Mouse (Mus musculus) liver, embryonic 11.5 days (tissue): ENCODE measurements around the gene Ctnnbl1. TPM values are rescaled to one million over a fixed set of nuclear protein-coding genes. Genes with fewer than 3 reads are reported as not detected.
A peak's percentile ranks its signal among the peaks of the same experiment; 100 is the strongest.

Experiments
- ATAC-seq: fragments of 200-750 bp; cut with Nextera tagmentation; replicated peaks from 2 replicates; pipeline ENCODE4 v1.8.0; 2017; ENCODE audit warnings: moderate number of reproducible peaks, mild to moderate bottlenecking, moderate TSS enrichment, moderate library complexity; ENCODE audit not compliant: low FRiP score
- DNase-seq: peaks from one replicate; pipeline ENCODE4 v3.0.0-alpha.2; 2017; ENCODE audit warnings: low spot score
- H3K27ac ChIP-seq: fragments of 300-500 bp; sonication (generic); 2 replicates; pipeline ENCODE4 v1.5.1; 2014; ENCODE audit warnings: mild to moderate bottlenecking, low read depth, low read length, control low read depth
- H3K27me3 ChIP-seq: fragments of 300-500 bp; sonication (generic); replicated peaks from 2 replicates; pipeline ENCODE4 v1.6.1; 2014; ENCODE audit warnings: low read length, mixed read lengths; ENCODE audit not compliant: control insufficient read depth, insufficient read depth
- H3K36me3 ChIP-seq: fragments of 300-500 bp; sonication (generic); 2 replicates; pipeline ENCODE4 v1.6.1; 2014; ENCODE audit warnings: mild to moderate bottlenecking, low read length, moderate library complexity, mixed read lengths; ENCODE audit not compliant: control insufficient read depth, insufficient read depth
- H3K4me1 ChIP-seq: fragments of 300-500 bp; sonication (generic); replicated peaks from 2 replicates; pipeline ENCODE4 v1.6.1; 2014; ENCODE audit warnings: low read length, mixed read lengths; ENCODE audit not compliant: control insufficient read depth, insufficient read depth
- H3K4me2 ChIP-seq: fragments of 300-500 bp; sonication (generic); 2 replicates; pipeline ENCODE4 v1.6.1; 2014; ENCODE audit warnings: mild to moderate bottlenecking, control low read depth, moderate library complexity
- H3K4me3 ChIP-seq: fragments of 300-500 bp; sonication (generic); 2 replicates; pipeline ENCODE4 v1.5.1; 2014; ENCODE audit warnings: low read depth, low read length, control low read depth
- H3K9ac ChIP-seq: fragments of 300-500 bp; sonication (generic); 2 replicates; pipeline ENCODE4 v1.6.1; 2014; ENCODE audit warnings: low read depth, low read length, control low read depth
- H3K9me3 ChIP-seq: fragments of 300-500 bp; sonication (generic); 2 replicates; pipeline ENCODE4 v1.6.1; 2016; ENCODE audit warnings: low read length, inconsistent platforms, mixed read lengths; ENCODE audit not compliant: control insufficient read depth
- WGBS: fragments of 180-500 bp; shearing (Covaris S2); extraction: QIAGEN DNeasy Blood & Tissue Kit; methylation state at CpG from one replicate; pipeline ENCODE4 v1.1.7; 2014; 5-methylcytosine and 5-hydroxymethylcytosine counted together
- polyA plus RNA-seq: library from polyadenylated mRNA; unstranded; fragments of >200 nt; fragmentation: Nextera tagmentation; extraction: Ambion mirVana; gene quantifications from 2 replicates; pipeline ENCODE4 v1.2.1, GENCODE M21; 2014

Gene Ctnnbl1
- polyA plus RNA-seq, 1 experiment from 2014 or later: 56.3 TPM

DNA sequence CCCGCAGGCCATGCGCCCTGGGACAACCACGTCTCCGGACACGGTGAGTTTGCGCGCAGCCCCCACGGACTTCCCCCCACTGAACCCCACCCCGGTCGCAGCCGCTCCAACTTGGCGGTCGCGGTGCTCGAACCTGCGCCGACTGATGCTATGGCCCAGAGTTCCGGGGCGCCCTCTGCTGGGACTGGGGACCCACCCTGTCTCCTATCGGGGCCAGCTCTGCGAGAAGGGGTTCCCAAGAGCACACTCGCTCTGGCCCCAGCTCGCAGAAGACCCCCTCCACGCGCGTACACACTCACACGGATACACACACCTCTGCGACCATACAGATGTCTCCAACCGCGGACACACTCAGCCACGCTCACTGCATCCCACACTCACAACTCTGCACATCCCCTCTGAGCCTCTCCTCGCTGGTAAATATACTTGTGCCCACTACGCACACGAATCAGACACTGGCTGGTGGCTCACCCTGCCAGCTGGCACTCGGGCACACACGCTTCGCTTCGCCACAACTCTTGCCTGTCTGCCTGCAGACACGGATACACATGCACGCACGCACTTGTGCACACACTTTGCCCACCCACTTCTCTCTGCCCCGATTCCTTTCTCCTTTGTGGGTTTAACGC, 177.8 kb downstream of the Ctnnbl1 start:
- Histone ChIP-seq H3K27ac (no peak overlapping the region), H3K27me3 (peaks cover 47% of the 10 kb centered on the region), H3K4me2 (peak overlapping the region; percentile 46), H3K36me3 (no peaks in the 10 kb centered on the region), H3K9me3 (no peaks in the 10 kb centered on the region), H3K4me3 (peak overlapping the region; percentile 35), H3K4me1 (0 out of 2 replicates have a peak, but pooled peaks cover 2% of the 10 kb centered on the region), H3K9ac (no peak overlapping the region)
- 39% methylated on average over 43 of the region's 43 CpGs for WGBS
- DNase-seq (no peak), ATAC-seq (no peak)

DNA sequence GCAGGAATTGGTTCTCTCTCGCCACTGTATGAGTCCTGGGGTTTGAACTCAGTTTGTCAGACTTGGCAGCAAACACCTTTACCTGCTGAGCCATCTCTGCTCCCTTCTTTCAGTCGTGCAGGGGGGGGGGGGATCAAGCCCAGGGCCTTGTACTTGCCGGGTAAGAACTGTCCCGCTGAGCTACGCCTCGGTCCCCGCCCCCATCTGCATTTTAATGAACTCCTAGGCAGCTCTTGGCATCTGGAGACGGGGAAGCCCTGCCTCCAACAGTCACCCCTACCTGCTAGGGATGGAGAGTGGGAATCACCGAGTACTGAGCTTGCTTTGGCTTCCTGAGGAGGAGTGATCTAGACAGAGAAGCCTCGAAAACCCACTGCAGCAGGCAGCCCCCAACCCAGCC, 181.3 kb downstream of the Ctnnbl1 start:
- no peaks in the 10 kb centered on the region for H3K36me3 ChIP-seq
- H3K9me3 ChIP-seq: no peaks in the 10 kb centered on the region
- 0 out of 2 replicates have a peak, but pooled peaks cover 2% of the 10 kb centered on the region for H3K4me1 ChIP-seq
- H3K4me2 ChIP-seq: no peak overlapping the region
- no peak overlapping the region for H3K4me3 ChIP-seq
- ATAC-seq: no peak
- H3K9ac ChIP-seq: no peak overlapping the region
- DNase-seq: no peak
- 12% methylated on average over 10 of the region's 10 CpGs for WGBS
- H3K27me3 ChIP-seq: peaks cover 53% of the 10 kb centered on the region
- H3K27ac ChIP-seq: no peak overlapping the region

DNA sequence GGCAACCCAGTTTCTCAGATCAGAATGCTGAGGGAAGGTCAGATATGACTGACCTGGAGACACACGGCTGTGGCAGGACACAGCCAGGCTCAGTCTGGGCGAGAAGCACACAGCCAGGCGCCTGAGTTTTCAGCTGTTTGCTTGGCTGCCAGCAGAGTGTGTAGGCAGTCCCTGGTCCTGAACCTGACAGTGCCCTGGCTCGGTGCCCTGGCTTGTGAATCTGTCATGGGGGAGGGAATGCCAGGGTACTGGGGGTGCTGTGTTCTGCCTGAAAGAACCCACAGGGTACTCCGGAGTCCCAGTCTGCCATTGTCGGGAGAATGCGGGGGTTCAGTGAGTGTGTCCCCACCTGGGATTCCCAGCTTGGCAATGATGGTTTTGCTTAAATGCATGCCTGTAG, 184.3 kb downstream of the Ctnnbl1 start:
- WGBS: 67% methylated on average over 7 of the region's 7 CpGs
- DNase-seq (no peak), ATAC-seq (no peak)
- Histone ChIP-seq H3K36me3 (no peaks in the 10 kb centered on the region), H3K9me3 (no peaks in the 10 kb centered on the region), H3K27ac (no peak overlapping the region), H3K9ac (no peak overlapping the region), H3K27me3 (peaks cover 26% of the 10 kb centered on the region), H3K4me2 (no peak overlapping the region), H3K4me1 (no peaks in the 10 kb centered on the region), H3K4me3 (no peak overlapping the region)

DNA sequence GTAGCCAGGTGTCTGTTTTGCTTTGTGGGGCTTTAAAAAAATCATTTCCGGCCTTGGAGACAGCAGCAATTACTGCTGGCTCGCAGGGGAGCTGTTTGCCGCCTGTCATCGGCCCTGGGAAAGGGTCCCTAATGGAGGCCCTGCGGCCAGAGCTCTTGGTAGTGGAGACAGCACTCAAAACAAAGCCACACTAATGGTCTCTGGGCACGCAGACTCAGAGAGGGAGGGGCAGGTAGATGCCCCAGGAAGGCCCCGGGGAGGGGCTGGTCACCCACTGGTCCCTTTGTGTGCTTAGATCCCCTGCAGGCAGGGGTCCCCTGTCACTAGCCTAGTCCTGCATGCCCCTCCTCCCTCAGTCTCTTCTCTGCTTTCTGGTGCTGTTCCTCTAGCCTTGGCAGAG, 186.2 kb downstream of the Ctnnbl1 start:
- no peak overlapping the region for H3K9ac ChIP-seq
- H3K4me2 ChIP-seq: no peak overlapping the region
- peaks cover 17% of the 10 kb centered on the region for H3K27me3 ChIP-seq
- H3K4me3 ChIP-seq: no peak overlapping the region
- no peaks in the 10 kb centered on the region for H3K4me1 ChIP-seq
- no peak overlapping the region for H3K27ac ChIP-seq
- DNase-seq: no peak
- H3K36me3 ChIP-seq: no peaks in the 10 kb centered on the region
- ATAC-seq: no peak
- H3K9me3 ChIP-seq: no peaks in the 10 kb centered on the region
- 8% methylated on average over 7 of the region's 7 CpGs for WGBS

DNA sequence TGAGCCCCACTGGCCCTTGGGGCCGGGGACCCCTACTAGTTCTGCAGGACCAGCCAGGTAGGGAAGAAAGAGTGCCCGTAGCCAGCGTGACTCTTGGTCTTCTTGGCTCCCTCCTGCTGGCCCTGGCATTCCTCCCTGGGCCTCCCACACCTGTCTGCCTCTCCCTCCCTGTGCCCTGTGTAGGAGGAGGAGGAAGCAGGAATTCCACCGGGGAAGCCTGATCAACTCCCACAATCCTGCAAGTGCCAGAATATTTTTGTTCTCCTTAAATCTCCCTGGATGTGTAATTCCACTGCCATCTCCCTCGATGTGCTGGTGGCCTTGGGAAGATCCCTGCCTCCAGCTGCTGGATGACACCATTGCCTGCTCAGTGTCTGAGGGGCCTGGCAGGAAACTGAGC, 187.3 kb downstream of the Ctnnbl1 start:
- DNase-seq: no peak
- peaks cover 14% of the 10 kb centered on the region for H3K27me3 ChIP-seq
- 47% methylated on average over 5 of the region's 5 CpGs for WGBS

DNA sequence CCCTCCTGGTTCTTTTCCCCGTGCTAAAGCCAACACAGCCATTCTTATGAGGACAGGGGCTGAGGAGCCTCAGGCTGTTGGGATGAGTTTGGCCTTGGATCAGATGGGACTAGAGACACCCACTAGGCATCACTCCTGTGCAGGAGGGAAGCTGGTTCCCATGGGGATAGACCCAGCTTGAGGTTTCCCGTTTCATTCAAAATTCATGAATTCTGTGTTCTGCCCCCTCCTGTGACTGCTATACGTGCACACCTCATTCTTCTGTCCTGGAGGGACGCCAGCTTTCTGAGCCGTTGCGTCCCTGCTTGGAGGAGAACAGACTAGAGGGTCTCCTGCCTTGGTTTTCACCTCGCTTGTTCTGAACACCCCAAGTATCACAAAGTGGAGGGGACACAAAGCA, 189.3 kb downstream of the Ctnnbl1 start:
- no peaks in the 10 kb centered on the region for H3K9me3 ChIP-seq
- H3K27me3 ChIP-seq: peaks cover 9% of the 10 kb centered on the region
- no peak overlapping the region for H3K4me2 ChIP-seq
- DNase-seq (no peak), ATAC-seq (no peak)
- no peak overlapping the region for H3K27ac ChIP-seq
- WGBS: 75% methylated on average over 7 of the region's 7 CpGs
- H3K9ac ChIP-seq: no peak overlapping the region
- H3K4me3 ChIP-seq: no peak overlapping the region
- no peaks in the 10 kb centered on the region for H3K36me3 ChIP-seq
- no peaks in the 10 kb centered on the region for H3K4me1 ChIP-seq

More for the DNA sequence above, 187.3 kb downstream of the Ctnnbl1 start:
- no peak for ATAC-seq
- H3K9me3 ChIP-seq: no peaks in the 10 kb centered on the region
- no peak overlapping the region for H3K4me2 ChIP-seq
- no peak overlapping the region for H3K27ac ChIP-seq
- no peaks in the 10 kb centered on the region for H3K4me1 ChIP-seq
- H3K36me3 ChIP-seq: no peaks in the 10 kb centered on the region
- H3K4me3 ChIP-seq: no peak overlapping the region
- H3K9ac ChIP-seq: no peak overlapping the region

DNA sequence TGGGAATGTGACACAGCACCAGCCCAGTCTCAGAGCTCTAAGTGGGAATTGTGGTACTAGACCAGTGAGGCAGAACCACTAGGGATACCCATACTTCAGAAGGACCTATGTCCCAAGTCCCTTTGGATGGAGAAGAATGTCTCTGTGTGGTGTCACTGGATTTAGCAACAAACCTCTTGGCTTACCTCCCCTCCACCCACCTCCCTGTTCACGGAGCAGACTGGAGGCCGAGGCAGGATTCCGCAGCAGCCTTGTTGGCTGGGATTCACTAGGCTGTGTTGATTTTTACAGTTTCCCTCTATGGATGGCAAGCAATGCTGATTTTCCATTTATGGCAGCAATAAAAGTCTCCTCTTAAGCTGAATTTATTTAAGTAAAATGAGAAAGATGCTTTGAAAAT, 189.7 kb downstream of the Ctnnbl1 start:
- Histone ChIP-seq H3K36me3 (no peaks in the 10 kb centered on the region), H3K4me1 (no peaks in the 10 kb centered on the region), H3K4me3 (no peak overlapping the region), H3K4me2 (no peak overlapping the region), H3K27me3 (peaks cover 9% of the 10 kb centered on the region), H3K27ac (no peak overlapping the region), H3K9ac (no peak overlapping the region), H3K9me3 (no peaks in the 10 kb centered on the region)
- ATAC-seq (no peak), DNase-seq (no peak)
- WGBS: 78% methylated on average over 3 of the region's 3 CpGs

DNA sequence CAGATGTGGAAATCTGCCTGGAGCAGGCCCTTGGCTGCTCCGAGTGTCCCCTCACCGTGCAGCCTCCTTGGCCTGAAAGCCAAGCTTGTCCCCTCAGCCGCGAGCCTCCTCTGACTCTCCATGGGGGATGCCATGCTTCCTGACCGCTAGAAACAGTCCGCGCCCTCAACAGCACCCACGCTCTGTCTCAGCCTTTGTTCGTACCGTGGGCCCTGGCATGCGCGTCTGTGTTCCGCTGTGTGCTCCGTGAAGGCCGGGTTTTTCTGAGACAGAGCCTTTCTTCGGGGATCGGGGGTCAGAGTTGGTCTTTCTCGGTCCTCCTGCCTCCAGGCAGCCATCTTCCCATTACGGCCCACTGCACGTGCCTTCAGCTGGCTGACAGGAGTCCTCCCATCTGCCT, 190.2 kb downstream of the Ctnnbl1 start:
- no peak overlapping the region for H3K4me2 ChIP-seq

DNA sequence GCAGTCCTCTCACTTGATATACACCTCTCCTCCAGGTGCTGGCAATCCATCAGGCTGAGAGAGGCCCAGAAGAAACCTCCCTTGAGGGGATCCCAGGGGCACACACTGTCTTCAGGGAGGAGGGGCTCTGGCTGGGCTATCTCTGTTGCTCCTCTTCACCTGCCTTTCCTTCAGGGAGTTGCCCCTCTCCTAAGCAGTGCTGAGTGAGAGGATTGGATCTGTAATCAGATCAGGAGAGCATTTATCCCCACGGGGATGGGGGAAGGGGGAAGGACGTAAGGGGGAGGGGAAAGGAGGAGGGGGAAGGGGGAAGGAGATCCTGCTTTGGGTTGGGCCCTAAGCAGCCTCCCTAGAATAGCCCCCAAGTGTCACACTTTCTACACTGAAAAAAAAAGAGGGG, 190.6 kb downstream of the Ctnnbl1 start:
- no peaks in the 10 kb centered on the region for H3K9me3 ChIP-seq
- 23% methylated on average over 2 of the region's 2 CpGs for WGBS
- no peak for ATAC-seq

More for the DNA sequence above, 190.2 kb downstream of the Ctnnbl1 start:
- ATAC-seq: no peak
- 64% methylated on average over 20 of the region's 20 CpGs for WGBS
- Histone ChIP-seq H3K9ac (no peak overlapping the region), H3K27ac (no peak overlapping the region), H3K36me3 (no peaks in the 10 kb centered on the region), H3K4me1 (no peaks in the 10 kb centered on the region), H3K4me3 (no peak overlapping the region), H3K9me3 (no peaks in the 10 kb centered on the region), H3K27me3 (peaks cover 9% of the 10 kb centered on the region)
- DNase-seq: no peak

More for the DNA sequence above, 190.6 kb downstream of the Ctnnbl1 start:
- no peak for DNase-seq
- Histone ChIP-seq H3K4me3 (no peak overlapping the region), H3K27me3 (peaks cover 9% of the 10 kb centered on the region), H3K4me1 (no peaks in the 10 kb centered on the region), H3K4me2 (no peak overlapping the region), H3K9ac (no peak overlapping the region), H3K27ac (no peak overlapping the region), H3K36me3 (no peaks in the 10 kb centered on the region)
